Mouse (Mus musculus) B cell, adult 62 days (primary cell): ENCODE measurements around the gene Scgb1b29. TPM values are rescaled to one million over a fixed set of nuclear protein-coding genes. Genes with fewer than 3 reads are reported as not detected.

Source experiments
- total RNA-seq: library from RNA; stranded (reverse); gene quantifications from 4 replicates; pipeline ENCODE4 v1.2.4, GENCODE M21; 2023

The Scgb1b29 gene
- not detected in 4 replicates for total RNA-seq

GRCm38 (mm10) chr7:32441241-32441640 lies at the start of gene Scgb1b29:
Scgb1b29 (plus strand) TSS chr7:32441541.

Other genes starting within 250 kb of the Scgb1b29 start
- not detected in 4 replicates for gene Scgb2b11, start 230.4 kb upstream of the Scgb1b29 start, total RNA-seq
- gene Scgb1b11, start 218.7 kb upstream of the Scgb1b29 start, total RNA-seq, result not detected in 4 replicates
- gene Scgb2b12, start 114.3 kb upstream of the Scgb1b29 start, total RNA-seq, result not detected in 4 replicates
- gene Scgb1b12, start 107.4 kb upstream of the Scgb1b29 start, total RNA-seq, result not detected in 4 replicates